Comparison of ENCODE assay signal across 9 mouse cellular contexts in genomic region chr2:167112737-167113136, GRCm38 (mm10). TPM values are rescaled to one million over a fixed set of nuclear protein-coding genes. Genes with fewer than 3 reads are reported as not detected.
DNase-seq lines count a peak whose midpoint lies in the region; ATAC-seq lines count a peak whose summit lies in the region.
"Had no signal": no experiment of that assay in that cellular context is flagged by ENCODE, and none has a peak within 500 bp of the region (broad histone marks: within the 10 kb centered on the region; RNA-seq: fewer than 3 reads in every experiment).

No protein-coding gene starts in this region.

- no peaks in the 10 kb centered on the region for H3K27me3 ChIP-seq in lung, embryonic 16.5 days (ENCODE audit: control insufficient read depth, insufficient read depth, low read depth, low read length)

- no peaks in the 10 kb centered on the region for H3K9me3 ChIP-seq in lung, embryonic 16.5 days (ENCODE audit: control insufficient read depth, low read length)
- H3K9me3 ChIP-seq: heart, embryonic 13.5 days had no signal

- no peak overlapping the region for H3K4me3 ChIP-seq in lung, embryonic 16.5 days (ENCODE audit: low read length)
- H3K4me3 ChIP-seq: heart, embryonic 13.5 days had no signal

- H3K27ac ChIP-seq in lung, embryonic 16.5 days (ENCODE audit: low read length): no peak overlapping the region
- H3K27ac ChIP-seq: heart, embryonic 13.5 days had no signal

- peak; percentile 78 for DNase-seq in ES-CJ7 (ENCODE audit: low read depth, low spot score)
- peak; percentile 44 for DNase-seq in c-Kit-positive CD71-positive TER-119-negative erythroid progenitor cells, embryonic 14.5 days (ENCODE audit: low read depth)
- DNase-seq in fibroblast of lung, adult 2 months (ENCODE audit: low read depth): peak; percentile 26
- DNase-seq in heart, postnatal 4 days: peak; percentile 92
- DNase-seq in layer of hippocampus, adult 11-12 months (ENCODE audit: low spot score): peak; percentile 77
- peak; percentile 81 for DNase-seq in retina, adult 2 months (ENCODE audit: low read depth, low spot score)
- DNase-seq in thymus, postnatal 36 days: peak; percentile 68 to 78

- ATAC-seq in lung, embryonic 16.5 days (ENCODE audit: low read depth): peak; percentile 70

- H3K4me2 ChIP-seq in lung, embryonic 16.5 days (ENCODE audit: low read depth, low read length): no peak overlapping the region
- H3K4me2 ChIP-seq: heart, embryonic 13.5 days had no signal

- no peaks in the 10 kb centered on the region for H3K36me3 ChIP-seq in lung, embryonic 16.5 days (ENCODE audit: control insufficient read depth, insufficient read depth, low read length)
- H3K36me3 ChIP-seq: heart, embryonic 13.5 days had no signal

- no peak overlapping the region for H3K9ac ChIP-seq in lung, embryonic 16.5 days (ENCODE audit: low read length)
- H3K9ac ChIP-seq: heart, embryonic 13.5 days had no signal

- no peaks in the 10 kb centered on the region for H3K4me1 ChIP-seq in lung, embryonic 16.5 days (replicated peaks; ENCODE audit: control insufficient read depth, insufficient read depth, low read length)

- WGBS in lung, embryonic 16.5 days: 44% methylated on average over 6 of the region's 6 CpGs

RNA-seq across cellular contexts. Expression of gene Znfx1, which starts 49.9 kb away (rescaled TPM):
- 10 to 100 TPM; 19.7 to 22.4 TPM for total RNA-seq in heart, postnatal 4 days (2021)
- polyA plus RNA-seq in lung, embryonic 16.5 days (2015; fragmentation: Nextera tagmentation; extraction: Ambion mirVana): 8.9 and 10.0 TPM in 2 replicates

Comparison
In these comparisons a context has a peak if more than half of its experiments do, and no peak if none do; other contexts are left out.
1. DNase-seq: peak in every context shown above with its lines; median percentile 92 in heart, postnatal 4 days; 81 in retina, adult 2 months; 78 in ES-CJ7; 77 in layer of hippocampus, adult 11-12 months; 73 in thymus, postnatal 36 days; 44 in c-Kit-positive CD71-positive TER-119-negative erythroid progenitor cells, embryonic 14.5 days; 26 in fibroblast of lung, adult 2 months.